Mouse (Mus musculus) thymus, adult 2 months (tissue): ENCODE results near the gene Brca2. TPM values are rescaled to one million over a fixed set of nuclear protein-coding genes. Genes with fewer than 3 reads are reported as not detected.

Experiments
- DNase-seq: peaks from one replicate; pipeline ENCODE4 v3.0.0; 2021
- H3K27ac ChIP-seq: fragments of 200-500 bp; 2 replicates; pipeline ENCODE4 v1.5.1; 2012; ENCODE audit warnings: low read length, control low read depth; ENCODE audit not compliant: control insufficient read depth, insufficient read depth
- H3K27me3 ChIP-seq: fragments of 200-500 bp; 2 replicates; pipeline ENCODE4 v1.6.1; 2012; ENCODE audit warnings: mild to moderate bottlenecking, low read length, moderate library complexity, mixed read lengths; ENCODE audit not compliant: control insufficient read depth, insufficient read depth
- H3K36me3 ChIP-seq: fragments of 200-500 bp; 2 replicates; pipeline ENCODE4 v1.6.1; 2012; ENCODE audit warnings: mild to moderate bottlenecking, low read length, moderate library complexity; ENCODE audit not compliant: control insufficient read depth, insufficient read depth
- H3K4me1 ChIP-seq: fragments of 200-500 bp; replicated peaks from 2 replicates; pipeline ENCODE4 v1.6.1; 2012; ENCODE audit warnings: low read length; ENCODE audit not compliant: control insufficient read depth, insufficient read depth
- H3K4me3 ChIP-seq: fragments of 200-500 bp; 2 replicates; pipeline ENCODE4 v1.5.1; 2012; ENCODE audit warnings: mild to moderate bottlenecking, low read length, control low read depth, moderate library complexity; ENCODE audit not compliant: control insufficient read depth, insufficient read depth
- CTCF ChIP-seq: fragments of 200-500 bp; IDR thresholded peaks from 2 replicates; pipeline ENCODE4 v1.5.1; 2012; ENCODE audit warnings: mild to moderate bottlenecking, control low read depth, low read length, moderate library complexity, borderline replicate concordance; ENCODE audit not compliant: control insufficient read depth, poor library complexity, insufficient read depth; ENCODE audit errors: extremely low read depth
- POLR2A ChIP-seq: fragments of 200-500 bp; IDR thresholded peaks from 2 replicates; pipeline ENCODE4 v1.6.1; 2012; ENCODE audit warnings: mild to moderate bottlenecking, low read length, control low read depth, moderate library complexity; ENCODE audit not compliant: control insufficient read depth, poor library complexity, insufficient read depth; ENCODE audit errors: extremely low read depth
- WGBS: fragments of 180-500 bp; shearing (Covaris S2); methylation state at CpG from one replicate; pipeline ENCODE4 v1.1.7; 2018; 5-methylcytosine and 5-hydroxymethylcytosine counted together
- polyA plus RNA-seq: library from polyadenylated mRNA; depleted of rRNA; stranded (reverse); fragments of >200 nt; gene quantifications from 2 replicates; pipeline ENCODE4 v1.2.3, GENCODE M21; 2012

Brca2 gene
- polyA plus RNA-seq, 1 experiment = 7.6 TPM

DNA sequence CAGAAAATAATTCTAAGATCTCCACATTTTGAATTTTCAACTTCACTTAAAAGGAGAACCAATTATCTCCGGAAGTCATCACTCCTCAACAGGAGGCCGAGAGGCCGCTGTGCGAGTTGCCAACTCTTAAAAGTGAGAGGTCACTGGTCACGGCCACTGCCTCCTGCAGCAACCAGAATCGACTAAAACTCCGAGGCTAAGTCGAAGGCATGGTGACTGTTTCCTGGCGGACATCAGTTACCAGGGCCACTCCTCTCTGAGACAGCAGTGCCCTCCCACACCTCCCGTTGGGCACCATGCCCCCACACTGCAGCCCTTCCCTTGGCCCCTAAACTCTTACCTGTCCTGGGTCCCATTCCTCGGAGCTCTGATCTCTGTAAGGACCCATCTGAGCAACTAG is 54.4 kb downstream of the Brca2 start:
- no peaks in the 10 kb centered on the region for H3K27me3 ChIP-seq
- peaks cover 9% of the 10 kb centered on the region; the same call in 1 of the 2 replicates for H3K36me3 ChIP-seq
- H3K27ac ChIP-seq = no peak overlapping the region
- no peak overlapping the region for H3K4me3 ChIP-seq
- H3K4me1 ChIP-seq = peaks cover 3% of the 10 kb centered on the region
- no peak for DNase-seq
- 96% methylated on average over 11 of the region's 11 CpGs for WGBS
- TF ChIP-seq POLR2A (no peak), CTCF (no peak)

DNA sequence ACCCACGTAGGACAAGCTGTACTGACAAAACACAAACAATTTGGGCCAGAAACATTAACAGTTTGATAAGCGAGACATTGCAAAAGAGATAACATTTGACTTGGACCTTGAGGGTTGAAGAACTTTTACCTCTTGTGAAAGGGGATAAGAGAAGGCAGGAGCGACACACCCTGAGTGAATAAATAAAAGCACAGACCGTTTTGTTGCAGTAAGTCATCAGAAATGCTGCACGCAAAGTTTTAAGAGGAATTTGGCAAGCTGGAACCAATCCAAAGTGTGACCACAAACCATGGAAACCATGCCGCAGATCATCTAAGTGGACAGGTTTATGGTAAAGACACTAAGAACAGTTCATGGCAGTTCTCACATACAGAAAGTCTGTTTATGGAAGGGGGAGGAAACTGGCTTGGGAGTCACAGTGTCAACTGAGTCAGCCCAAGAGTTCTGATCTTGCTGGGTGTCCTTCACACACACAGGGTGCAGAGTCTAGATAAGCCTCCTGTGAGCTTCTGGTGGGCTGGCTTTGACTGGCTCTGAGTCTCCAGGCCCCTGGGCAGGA is 56.3 kb downstream of the Brca2 start:
- no peak for DNase-seq
- Histone ChIP-seq H3K27me3 (no peaks in the 10 kb centered on the region), H3K4me3 (no peak overlapping the region), H3K27ac (no peak overlapping the region), H3K36me3 (no peaks in the 10 kb centered on the region), H3K4me1 (peaks cover 3% of the 10 kb centered on the region)
- TF ChIP-seq POLR2A (no peak), CTCF (no peak)
- 53% methylated on average over 6 of the region's 6 CpGs for WGBS

DNA sequence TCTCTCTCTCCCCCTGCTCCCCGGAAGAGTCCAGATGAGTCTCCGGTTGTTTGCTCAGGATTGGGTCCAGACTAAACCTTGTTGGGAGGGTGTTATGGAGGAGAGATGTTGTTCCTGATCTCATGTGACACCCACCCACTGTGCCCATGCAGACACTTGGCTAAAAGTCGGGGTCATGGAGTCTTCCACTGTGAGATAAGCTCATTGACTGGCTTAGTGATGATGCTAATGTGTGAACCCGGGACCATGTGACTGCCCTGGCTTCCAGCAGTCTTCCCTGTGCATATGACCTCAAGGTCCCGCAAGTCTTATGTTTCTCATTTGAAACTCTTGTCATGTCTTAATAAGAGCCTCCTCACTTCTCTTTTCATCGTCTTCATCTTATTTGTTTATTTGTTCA is 58.8 kb downstream of the Brca2 start:
- no peak for DNase-seq
- Histone ChIP-seq H3K27me3 (no peaks in the 10 kb centered on the region), H3K36me3 (no peaks in the 10 kb centered on the region), H3K4me1 (peaks cover 3% of the 10 kb centered on the region), H3K4me3 (no peak overlapping the region), H3K27ac (no peak overlapping the region)
- WGBS = 92% methylated on average over 6 of the region's 6 CpGs
- TF ChIP-seq POLR2A (no peak), CTCF (no peak)

DNA sequence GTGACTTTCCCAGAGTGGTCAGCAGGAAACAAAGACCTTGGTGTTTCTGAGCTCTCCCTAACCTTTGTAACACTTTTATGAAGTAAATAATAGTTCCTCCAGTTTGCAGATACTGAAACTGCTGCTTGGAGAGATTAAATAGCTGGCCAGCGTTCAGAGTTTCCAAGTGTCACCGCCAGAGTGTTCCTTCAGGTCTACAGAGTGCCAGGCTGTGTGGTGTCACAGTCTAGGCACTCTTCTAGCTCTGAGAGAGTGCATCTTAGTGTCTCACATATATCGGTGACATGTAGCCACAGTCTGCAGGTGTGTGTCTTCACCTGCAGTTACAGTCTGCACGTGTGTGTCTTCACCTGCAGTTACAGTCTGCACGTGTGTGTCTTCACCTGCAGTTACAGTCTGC is 60.8 kb downstream of the Brca2 start:
- DNase-seq = no peak
- no peak for TF ChIP-seq CTCF
- no peak for TF ChIP-seq POLR2A
- WGBS = 94% methylated on average over 5 of the region's 5 CpGs

DNA sequence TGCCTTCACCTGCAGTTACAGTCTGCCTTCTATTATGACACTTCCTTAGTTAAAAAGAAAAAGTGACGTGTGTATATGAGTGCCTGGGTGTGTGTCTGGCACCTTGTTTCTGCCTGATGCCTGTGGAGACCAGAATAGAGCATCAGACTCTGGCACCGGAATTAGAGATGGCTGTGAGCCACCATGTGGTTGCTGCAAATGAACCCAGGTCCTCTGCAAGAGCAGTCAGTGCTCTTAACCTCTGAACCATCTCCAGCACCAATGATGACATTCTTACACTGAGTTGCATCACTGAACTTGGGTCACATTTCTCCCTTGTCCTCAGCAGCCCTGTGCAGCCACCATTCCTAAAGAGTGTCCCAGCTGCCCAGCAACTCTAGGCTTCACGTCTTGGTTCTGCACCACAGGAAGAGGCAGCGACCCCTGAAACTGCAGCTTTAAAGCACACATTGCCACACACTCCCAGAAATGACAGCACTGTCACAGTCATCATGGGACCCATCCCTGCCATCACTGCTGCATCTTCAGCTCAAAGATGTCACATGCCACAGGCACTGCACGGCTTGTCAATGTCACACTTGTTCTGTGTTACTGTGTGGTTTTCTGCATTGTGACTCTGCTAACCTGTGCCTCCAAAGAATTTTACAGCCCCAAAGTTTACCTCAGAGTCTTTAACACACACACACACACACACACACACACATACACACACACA is 61.3 kb downstream of the Brca2 start:
- 71% methylated on average over 5 of the region's 5 CpGs for WGBS
- H3K4me1 ChIP-seq = no peaks in the 10 kb centered on the region; the same call in 1 of the 2 replicates
- TF ChIP-seq POLR2A (no peak), CTCF (no peak)
- no peak for DNase-seq
- no peaks in the 10 kb centered on the region for H3K36me3 ChIP-seq
- H3K4me3 ChIP-seq = no peak overlapping the region
- H3K27me3 ChIP-seq = no peaks in the 10 kb centered on the region
- H3K27ac ChIP-seq = no peak overlapping the region

More for the DNA sequence above, 60.8 kb downstream of the Brca2 start:
- H3K27me3 ChIP-seq = no peaks in the 10 kb centered on the region
- no peak overlapping the region for H3K27ac ChIP-seq
- H3K4me3 ChIP-seq = no peak overlapping the region
- H3K36me3 ChIP-seq = no peaks in the 10 kb centered on the region
- no peaks in the 10 kb centered on the region; the same call in 1 of the 2 replicates for H3K4me1 ChIP-seq

DNA sequence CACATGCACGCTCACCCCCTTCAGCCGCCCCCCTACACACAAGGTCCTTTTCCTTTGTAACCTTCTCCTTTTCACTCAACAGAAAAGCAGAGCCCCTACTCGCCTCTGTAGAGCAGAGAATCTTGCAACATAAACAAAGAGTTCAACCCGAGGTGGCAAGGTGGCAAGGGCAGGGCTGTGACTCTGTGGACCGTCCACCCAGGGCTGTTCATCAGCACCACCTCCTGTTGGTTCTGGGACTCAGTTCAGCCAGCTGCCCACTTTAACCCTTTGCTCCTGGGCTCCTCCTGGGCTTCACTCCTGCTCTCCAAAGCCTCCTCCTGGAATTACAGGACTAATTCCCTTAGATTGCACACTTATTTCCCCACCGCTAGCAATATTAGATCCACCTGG is 61.9 kb downstream of the Brca2 start:
- TF ChIP-seq CTCF = no peak
- no peak overlapping the region for H3K27ac ChIP-seq
- H3K36me3 ChIP-seq = no peaks in the 10 kb centered on the region
- H3K27me3 ChIP-seq = no peaks in the 10 kb centered on the region
- 80% methylated on average over 6 of the region's 6 CpGs for WGBS
- DNase-seq = no peak
- no peaks in the 10 kb centered on the region; the same call in 1 of the 2 replicates for H3K4me1 ChIP-seq
- no peak overlapping the region for H3K4me3 ChIP-seq
